Mouse (Mus musculus) retina, postnatal 1 day (tissue): ENCODE measurements at regions not wholly inside any gene's neighbourhood (a gene's known extent, or its start where the extent isn't known, plus 50 kb on each side); places are given as distances from the start of the nearest gene placed in this dataset.

Source experiments
- DNase-seq: peaks from one replicate; pipeline ENCODE4 v3.0.0-alpha.2; 2012

GRCm38 (mm10) chr12:91963239-91963638 is 114.3 kb upstream of the Sel1l start:
- no peak for DNase-seq

DNA sequence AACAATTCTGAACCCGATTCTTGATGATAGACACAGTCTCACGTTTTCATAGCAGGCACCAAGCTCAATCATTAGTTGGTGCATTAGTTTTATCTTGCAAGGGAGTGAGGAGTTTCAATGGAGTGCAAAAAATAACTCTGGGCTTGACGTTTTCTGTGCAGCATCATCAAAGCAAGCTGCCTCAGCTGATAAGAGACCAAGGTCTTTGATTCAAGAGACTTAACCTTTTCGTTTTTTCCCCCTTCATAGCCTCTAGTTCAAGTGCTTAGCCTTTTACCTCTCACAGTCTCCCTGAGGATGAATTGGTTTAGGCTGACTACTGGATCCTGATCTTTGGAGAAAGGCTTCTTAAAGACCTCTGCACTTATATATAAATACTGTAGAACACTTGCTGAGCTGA is 109.1 kb upstream of the Sel1l start:
- no peak for DNase-seq

DNA sequence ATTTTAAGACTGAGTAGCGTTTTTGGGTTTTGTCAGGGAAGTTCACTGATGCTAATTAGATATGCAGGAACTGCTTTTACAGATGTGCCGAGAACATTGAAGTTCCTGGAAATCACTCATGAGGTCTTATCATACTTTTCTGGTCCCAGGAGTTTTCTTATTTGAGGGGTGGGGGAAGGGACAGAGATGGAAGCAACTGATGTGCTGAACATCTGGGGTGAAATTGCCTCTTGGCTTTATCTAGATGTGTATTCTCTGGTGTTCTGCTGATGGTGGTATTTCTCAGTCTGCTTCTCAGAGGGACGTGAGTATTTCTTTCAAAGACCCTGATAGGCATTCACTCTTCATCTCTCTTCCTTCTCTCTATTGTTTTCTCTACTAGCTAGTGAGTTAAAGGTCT is 107.5 kb upstream of the Sel1l start:
- no peak for DNase-seq

DNA sequence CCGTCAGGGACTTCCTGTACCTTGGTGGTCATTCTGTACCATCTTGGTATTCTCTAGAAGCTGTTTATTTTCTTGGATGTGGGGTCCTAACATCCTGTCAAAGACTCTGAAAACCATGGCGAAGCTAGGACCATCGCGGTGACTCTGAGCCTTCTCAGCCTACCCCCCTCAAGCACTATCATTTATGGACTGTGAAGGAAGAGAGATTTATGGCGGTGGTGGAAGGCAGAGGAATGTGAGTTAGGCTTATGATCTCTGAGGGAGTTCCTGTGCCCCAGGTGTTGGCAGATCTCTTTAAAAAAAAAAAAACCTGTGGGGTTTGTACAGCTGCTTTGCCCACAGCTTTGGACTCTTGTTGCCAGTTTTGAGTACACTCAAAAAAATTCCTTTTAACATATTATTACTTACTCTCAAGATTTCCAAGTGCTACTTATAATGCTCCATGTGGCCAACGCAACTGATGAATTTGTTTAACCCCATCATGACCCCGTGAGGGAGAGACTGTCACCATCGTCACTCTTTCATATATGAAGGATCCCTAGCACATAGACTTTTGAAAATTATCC is 99.7 kb upstream of the Sel1l start:
- DNase-seq: no peak

GRCm38 (mm10) chr12:91947998-91948397 is 99.0 kb upstream of the Sel1l start:
- no peak for DNase-seq

DNA sequence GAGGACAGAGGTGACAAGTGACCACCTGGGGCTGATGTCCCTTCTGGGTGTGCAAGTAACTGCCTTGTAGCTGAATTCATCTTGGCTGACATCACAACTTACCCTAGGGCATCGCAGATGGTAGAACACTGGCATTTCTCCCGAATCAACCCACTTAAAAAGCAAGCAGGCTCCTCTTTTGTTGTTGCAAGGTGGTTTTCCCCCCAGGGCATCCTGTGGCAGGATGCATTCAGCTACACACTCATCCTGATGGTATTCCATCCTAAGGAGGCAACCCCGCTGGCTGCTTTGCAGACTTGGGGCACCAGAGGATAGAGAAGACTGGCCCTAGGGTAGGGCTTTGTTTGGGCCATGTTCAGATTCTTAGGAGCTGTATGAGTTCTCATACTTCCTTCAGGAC is 97.6 kb upstream of the Sel1l start:
- peak; percentile 8 for DNase-seq

DNA sequence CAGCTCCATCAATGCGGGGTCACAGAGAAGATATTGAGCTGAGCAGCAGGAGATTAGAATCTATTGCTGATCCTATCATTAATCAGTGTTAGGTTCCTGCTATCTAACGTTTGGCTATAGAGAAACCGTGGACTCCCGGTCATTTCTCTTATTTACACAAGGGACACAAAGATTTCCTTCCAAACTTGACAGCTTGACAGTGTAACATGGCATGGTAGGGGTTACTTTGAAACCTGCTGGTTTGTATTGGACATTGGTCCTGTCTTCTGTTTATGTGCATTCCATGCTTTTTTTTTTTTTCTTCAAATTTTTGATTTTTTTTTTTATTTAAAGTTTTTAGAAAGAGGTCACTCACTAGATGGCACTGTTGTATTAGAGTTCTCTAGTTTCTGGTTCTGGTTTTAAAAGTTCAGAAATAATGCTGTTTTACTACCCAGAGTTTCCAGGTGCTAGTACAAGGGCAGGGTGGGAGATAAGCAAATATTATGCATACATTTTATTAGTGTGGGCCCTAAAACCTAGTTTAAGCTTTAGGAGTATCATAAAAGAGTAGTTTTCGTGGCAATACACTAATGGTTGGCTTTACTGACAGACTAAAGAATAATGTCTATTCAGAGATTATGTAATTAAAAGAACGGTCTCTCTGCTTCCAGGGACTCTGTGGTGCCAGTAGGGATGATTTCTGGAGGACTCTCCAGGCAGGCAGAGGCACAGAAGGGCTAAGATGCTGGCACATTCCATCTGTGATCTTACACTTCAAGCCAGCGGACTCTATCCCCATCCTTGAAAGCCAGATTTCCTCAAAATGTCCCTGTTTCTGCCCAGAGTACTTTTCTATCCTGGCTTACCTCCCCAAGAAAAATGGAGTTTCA is 83.8 kb upstream of the Sel1l start:
- peak; percentile 48 for DNase-seq

- DNase-seq: no peak
Observed at GRCm38 (mm10) chr12:91931586-91931985, 82.6 kb upstream of the Sel1l start.

DNA sequence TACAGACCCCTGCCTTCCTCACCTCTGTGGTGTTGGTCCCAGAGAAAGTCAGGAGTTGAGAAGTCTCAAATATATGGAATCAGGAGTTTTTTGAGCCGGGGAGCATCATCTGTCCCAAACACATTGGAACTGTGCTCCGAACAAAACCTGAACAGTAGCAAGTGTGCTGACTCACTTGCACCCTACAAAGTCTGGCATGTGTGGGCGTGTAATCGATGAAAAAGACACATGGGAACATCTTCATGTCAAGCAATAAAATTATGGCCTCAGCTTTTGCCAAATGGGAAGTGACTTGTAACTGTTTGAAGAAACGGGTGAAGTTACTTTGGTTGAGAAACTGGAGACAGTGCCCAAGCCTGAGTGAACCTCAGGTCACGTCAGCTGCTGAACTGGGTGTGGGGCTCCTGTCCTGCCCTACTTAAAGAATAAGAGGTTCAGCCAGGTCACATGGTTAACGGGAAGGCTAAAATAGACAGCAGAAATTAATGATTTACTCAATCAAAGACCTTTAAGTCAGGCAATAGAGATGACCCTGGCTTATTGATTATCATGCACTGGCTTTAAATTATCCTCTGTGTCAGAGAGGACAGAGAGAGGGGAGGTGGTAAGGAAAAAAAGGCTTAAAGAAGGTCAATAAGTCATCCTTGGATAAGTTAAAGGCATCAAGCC is 80.6 kb upstream of the Sel1l start:
- DNase-seq: no peak

- DNase-seq: no peak
Observed at GRCm38 (mm10) chr12:91927576-91927975, 78.6 kb upstream of the Sel1l start.

DNA sequence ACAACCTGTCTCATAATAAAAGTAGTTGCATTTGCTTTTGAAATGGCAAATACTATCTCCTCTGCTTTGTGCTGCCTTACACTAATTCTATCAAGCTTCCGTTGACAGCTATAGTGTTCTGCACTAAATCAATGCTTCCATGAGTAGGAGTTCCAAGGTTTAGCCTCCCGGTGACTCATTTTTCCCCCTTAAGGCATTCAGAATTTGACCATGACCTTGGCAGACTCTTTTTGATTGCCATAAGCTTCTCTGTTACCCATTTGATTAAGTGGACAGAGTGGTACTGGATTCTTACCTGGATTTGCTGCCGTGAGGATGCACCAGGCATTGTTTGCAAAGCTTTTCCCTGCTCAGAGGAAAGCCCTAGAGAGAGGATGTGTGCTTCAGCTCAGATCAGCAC is 66.5 kb upstream of the Sel1l start:
- DNase-seq: no peak

GRCm38 (mm10) chr12:91910529-91910928 is 61.6 kb upstream of the Sel1l start:
- DNase-seq: no peak
